34 mouse cellular contexts compared by ENCODE assay signal in genomic region chr7:126353994-126354365, GRCm38 (mm10).
"Had no signal": no experiment of that assay in that cellular context is flagged by ENCODE, and none has a peak within 500 bp of the region (broad histone marks: within the 10 kb centered on the region; RNA-seq: fewer than 3 reads in every experiment).

No protein-coding gene starts in this region.

- DNase-seq: heart, postnatal 10 days; heart, postnatal 14 days; heart, postnatal 36 days; heart, postnatal 4 days; kidney, adult 11 months; kidney, adult 18-20 months; kidney, adult 2 months; kidney, adult 8-10 months; kidney, adult 9 months; kidney, postnatal 10 days; kidney, postnatal 14 days; kidney, postnatal 25 days; kidney, postnatal 36 days; kidney, postnatal 4 days; layer of hippocampus, adult 9-11 months; layer of hippocampus, postnatal 36 days had no signal

- H3K27me3 ChIP-seq: heart, embryonic 12.5 days; heart, embryonic 15.5 days; hindbrain, embryonic 12.5 days; hindbrain, embryonic 13.5 days; hindbrain, embryonic 15.5 days; intestine, embryonic 15.5 days had no signal

- H3K9ac ChIP-seq: heart, embryonic 12.5 days; heart, embryonic 13.5 days; heart, embryonic 15.5 days; hindbrain, embryonic 12.5 days; hindbrain, embryonic 13.5 days; hindbrain, embryonic 14.5 days; hindbrain, embryonic 15.5 days; intestine, embryonic 15.5 days; kidney, embryonic 15.5 days had no signal

- H3K4me3 ChIP-seq: heart, embryonic 10.5 days; heart, embryonic 12.5 days; heart, embryonic 13.5 days; heart, embryonic 15.5 days; hindbrain, embryonic 10.5 days; hindbrain, embryonic 12.5 days; hindbrain, embryonic 13.5 days; hindbrain, embryonic 15.5 days; intestine, embryonic 15.5 days; kidney, embryonic 15.5 days; layer of hippocampus, adult 2 months had no signal

- H3K36me3 ChIP-seq: heart, embryonic 10.5 days; heart, embryonic 12.5 days; heart, embryonic 13.5 days; heart, embryonic 15.5 days; hindbrain, embryonic 10.5 days; hindbrain, embryonic 12.5 days; hindbrain, embryonic 13.5 days; hindbrain, embryonic 15.5 days; intestine, embryonic 15.5 days; kidney, embryonic 15.5 days had no signal

- H3K9me3 ChIP-seq: heart, embryonic 10.5 days; heart, embryonic 12.5 days; heart, embryonic 13.5 days; heart, embryonic 15.5 days; hindbrain, embryonic 10.5 days; hindbrain, embryonic 12.5 days; hindbrain, embryonic 13.5 days; hindbrain, embryonic 15.5 days; intestine, embryonic 15.5 days; kidney, embryonic 15.5 days had no signal

- H3K27ac ChIP-seq: heart, embryonic 10.5 days; heart, embryonic 13.5 days; heart, embryonic 15.5 days; hindbrain, embryonic 10.5 days; hindbrain, embryonic 12.5 days; hindbrain, embryonic 13.5 days; hindbrain, embryonic 14.5 days; hindbrain, embryonic 15.5 days; hindbrain, postnatal 0 days; intestine, embryonic 15.5 days; kidney, embryonic 15.5 days; kidney, postnatal 0 days had no signal

- ATAC-seq: hindbrain, embryonic 16.5 days; hindbrain, postnatal 0 days; inflammation-experienced regulatory T-cells, adult 6 months; intestine, embryonic 15.5 days; intestine, embryonic 16.5 days; intestine, postnatal 0 days had no signal
